Mouse (Mus musculus) hindlimb bud, embryonic 11.5 days (tissue): ENCODE measurements at regions not wholly inside any gene's neighbourhood (a gene's known extent, or its start where the extent isn't known, plus 50 kb on each side); places are given as distances from the start of the nearest gene placed in this dataset.

Experiments
- DNase-seq: peaks from one replicate; pipeline ENCODE4 v3.0.0-alpha.2; 2012; ENCODE audit warnings: low read depth, low spot score; ENCODE audit errors: extremely low spot score

DNA sequence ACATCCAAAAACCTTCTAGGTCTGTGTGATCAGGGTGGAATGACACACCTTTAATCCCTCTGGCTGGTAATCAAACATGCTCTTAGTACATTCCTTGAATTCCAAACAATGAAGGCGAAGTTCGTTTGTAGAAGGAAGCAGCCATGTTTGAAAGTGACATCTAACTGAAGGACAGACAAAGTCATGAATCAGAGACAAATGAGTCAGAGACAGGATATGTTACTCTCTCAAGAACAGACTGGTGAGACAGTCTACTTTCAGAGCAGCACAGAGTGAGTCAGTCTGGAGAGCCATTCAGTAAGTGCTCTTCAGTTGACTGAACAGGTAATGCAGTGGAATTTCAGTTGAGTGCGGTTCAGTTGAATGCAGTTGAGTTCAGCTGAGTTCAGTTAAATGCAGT lies 150.4 kb downstream of the Cpe start:
- DNase-seq: no peak

DNA sequence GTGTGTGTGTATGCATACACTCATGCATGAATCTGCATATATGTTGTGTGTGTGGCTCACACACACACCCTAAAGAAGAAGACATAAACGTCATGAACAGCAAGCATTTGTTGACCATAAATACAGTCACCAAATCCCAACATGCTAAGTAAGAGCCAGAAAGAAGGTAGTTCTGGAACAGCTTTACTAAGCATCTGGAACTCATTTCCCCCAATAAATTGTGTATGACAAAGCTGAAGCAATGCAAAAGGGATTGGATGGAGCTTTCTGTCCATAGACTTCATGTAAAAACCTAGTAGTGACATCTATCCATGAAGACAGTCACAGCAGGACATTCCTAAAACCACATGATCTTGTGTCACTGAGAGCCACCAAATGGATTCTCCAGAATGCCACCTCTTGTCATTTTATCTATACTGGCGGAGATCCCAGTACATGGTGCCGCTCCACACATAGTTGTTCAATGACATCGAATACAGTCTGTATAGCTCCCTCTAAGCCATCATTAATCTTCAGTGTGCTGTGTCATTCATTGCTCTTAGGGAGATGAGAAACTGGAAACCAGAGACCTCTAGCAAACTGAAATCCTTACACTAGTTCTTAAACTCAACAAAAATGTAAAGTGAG lies 152.9 kb downstream of the Cpe start:
- DNase-seq: no peak

DNA sequence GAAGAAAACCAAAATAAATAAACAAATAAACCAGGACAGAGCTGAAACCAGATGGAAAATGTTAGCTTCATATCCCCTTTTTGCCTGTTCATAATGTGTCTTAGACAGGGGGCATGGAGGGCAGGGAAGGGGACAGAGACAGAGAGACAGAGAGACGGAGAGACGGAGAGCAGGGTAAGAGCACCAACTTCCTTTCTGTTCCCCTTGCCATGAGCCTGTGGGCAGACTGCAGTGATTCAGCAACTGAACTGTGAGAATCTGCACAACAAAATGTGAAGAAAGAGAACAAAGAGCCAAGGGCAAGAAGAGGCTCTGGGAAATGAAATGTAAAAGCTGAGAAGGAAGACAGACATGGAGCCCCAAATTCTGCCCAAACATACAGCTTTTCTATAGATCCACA lies 161.1 kb downstream of the Cpe start:
- no peak for DNase-seq

DNA sequence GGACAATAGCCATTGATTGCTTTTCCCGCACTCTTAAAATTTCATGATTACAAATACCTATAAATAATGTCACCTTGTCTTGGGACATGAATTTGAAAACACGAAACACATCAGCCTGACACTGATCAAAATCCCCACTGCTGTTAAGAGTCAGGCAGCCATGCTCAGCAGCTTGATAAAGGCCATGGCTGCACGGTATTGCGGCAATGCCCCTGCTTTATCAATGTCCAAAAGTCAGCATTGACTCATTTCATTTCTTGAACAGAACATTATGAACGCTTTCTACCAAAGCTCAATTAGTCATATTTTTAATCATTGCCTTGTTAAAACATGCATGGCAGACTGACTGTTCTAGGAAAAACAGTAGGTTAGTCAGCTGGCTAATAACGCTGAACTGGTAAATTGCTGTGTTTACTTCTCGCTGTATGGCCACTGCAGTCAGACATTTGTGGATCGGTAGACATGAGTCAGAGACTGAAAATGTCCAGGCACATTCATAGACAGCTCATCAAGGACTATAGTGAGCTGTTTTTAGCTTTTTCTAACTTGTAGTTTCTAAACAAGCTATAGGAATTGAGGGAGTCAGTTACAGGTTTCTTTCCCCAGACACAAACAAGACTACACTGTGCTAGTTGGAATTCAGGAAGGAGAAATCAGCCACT lies 170.3 kb downstream of the Cpe start:
- no peak for DNase-seq

DNA sequence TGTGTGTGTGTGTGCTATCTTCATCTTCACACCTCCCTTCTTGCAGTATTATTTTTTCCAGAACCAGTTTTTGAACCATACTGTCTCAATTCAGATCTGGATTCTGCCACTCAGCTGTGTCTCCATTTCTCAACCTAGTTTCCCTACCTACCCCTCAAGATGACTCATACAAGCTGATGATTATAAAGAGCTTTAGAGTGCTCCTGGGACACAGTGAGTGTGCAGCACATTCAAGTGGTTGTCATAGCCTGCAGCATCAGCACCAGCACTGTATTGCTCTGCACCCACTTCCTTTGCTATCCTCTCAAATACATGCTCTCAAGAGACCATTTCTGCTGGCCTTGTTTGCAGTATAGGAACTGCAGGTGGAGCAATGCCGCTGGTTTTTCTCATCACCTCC lies 173.2 kb downstream of the Cpe start:
- DNase-seq: no peak

DNA sequence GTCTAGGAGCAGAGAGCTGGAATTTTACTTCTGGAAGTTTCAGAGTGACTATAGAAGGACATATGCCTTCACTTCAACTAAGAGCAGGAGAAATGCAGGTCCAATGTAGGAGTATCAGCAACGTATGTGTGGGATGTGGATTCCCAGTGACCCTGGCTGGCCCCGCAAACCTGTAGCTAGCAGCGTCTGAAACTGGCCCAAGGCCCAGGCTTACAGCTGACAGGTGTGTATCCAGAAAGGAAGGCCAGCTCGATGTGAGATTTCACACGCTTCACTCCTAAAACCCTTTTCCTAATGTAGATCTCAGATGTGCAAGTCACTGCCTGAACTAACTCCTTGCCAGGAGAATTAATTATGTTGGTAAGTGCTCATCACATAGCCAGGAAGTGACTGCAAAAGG lies 176.9 kb downstream of the Cpe start:
- DNase-seq: no peak

DNA sequence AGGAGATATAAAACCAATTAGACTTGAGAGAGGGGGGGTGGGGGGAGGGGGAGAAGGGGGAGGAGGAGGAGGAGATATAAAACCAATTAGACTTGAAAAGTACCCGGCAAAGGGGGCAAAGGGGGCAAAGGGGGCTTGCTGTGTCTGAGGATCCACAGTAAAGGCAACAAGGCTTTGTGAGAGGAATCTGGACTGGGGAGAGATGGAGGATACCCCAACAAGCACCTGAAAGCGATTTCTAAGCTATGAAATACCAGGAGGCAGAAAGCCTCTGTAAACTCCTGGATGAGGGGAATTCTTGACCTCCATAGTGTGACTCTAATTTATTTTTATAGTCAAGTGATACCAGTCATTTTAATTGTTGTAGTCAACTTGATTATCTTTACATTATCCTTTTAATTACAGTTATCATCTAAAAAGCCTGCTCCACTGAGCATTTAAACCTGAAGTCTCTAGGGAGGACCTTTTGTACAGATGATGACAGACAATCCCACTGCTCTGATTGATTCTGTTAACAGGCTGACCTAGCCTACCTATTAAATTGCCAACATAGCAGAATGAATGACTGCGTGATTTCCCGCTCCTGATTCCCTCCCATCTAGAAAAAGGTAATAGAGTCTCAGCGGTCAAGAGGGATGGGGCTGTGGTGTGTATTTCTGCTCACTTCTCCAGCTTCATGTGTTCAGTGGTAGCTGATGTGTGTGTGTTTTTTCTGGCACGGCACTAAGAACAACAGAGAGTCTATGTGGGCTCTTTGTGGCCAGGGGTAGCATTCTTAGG lies 195.4 kb downstream of the Cpe start:
- no peak for DNase-seq

DNA sequence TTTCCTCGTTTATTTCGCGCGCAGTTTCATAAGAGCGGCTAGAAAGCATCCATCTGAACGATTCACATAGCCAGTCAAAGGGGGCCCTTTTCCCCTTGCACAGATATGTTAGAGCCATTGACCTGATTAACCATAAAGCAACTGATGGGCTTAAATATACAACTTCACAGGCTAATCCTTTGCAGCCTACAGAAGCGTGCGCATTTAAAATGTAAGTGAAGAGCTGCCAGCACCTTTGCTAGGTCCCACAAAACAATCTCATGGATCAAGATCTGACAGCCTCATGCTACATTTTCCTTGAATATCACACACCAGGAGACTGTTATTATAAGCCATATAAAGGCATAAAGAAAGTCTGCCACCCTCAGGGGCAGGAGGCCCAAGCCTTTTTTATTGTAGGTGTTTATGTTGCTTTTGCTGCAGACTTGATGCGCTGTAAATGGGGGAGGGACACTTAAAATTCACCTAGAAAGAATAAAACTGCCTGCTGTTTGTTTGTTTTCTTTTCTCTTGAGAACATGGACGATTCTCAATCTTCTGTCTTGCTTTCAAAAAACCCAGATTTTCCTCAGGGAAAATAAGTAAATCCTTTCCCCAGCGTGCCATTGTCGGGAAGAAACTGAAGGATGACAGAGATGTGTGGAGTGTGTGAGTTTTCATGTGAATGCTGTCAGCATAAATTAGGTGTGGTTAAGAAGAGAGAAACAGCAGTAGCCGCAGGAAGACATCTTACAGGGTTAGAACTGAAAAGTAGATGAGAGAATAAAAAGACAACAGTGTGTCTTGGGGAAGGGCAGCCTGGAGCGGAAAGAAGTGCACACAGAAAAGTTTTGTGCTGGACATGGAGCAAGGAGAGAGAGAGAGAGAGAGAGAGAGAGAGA lies 196.3 kb downstream of the Cpe start:
- DNase-seq: no peak

DNA sequence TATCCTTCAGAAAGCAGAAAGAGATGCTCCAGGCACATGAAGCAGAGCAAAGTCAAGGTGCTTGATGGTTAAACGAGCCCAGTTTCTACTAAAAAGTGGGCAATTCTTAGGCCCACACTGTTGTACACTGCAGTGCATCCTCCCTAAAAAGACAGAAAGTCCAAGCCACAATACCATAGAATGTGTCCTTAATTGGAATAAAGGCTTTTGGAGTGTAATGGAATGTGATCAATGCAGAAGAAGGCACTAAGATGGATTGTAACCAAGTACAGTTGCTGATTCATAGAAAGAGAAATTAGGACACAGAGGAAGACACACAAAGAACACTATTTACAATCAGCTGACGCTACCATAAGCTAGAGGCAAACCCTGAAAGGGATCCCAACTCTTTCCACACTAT lies 201.3 kb downstream of the Cpe start:
- DNase-seq: no peak

DNA sequence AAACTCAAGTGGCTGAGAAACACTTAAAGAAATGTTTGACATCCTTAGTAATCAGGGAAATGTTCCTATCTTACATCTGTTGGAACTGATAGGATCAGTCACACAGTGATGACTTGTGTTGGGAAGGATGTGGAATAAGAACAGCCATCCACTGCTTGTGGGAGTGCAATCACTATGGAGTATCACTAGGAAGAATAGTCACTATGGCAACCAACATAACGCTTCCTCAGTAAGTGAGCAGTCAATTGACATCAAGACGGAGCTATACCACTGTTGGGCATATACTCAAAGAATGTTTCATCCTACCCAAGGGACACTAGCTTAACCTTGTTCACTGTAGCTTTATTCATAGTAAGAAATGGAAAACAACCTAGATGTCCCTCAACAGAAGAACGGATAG lies 204.8 kb downstream of the Cpe start:
- DNase-seq: no peak

DNA sequence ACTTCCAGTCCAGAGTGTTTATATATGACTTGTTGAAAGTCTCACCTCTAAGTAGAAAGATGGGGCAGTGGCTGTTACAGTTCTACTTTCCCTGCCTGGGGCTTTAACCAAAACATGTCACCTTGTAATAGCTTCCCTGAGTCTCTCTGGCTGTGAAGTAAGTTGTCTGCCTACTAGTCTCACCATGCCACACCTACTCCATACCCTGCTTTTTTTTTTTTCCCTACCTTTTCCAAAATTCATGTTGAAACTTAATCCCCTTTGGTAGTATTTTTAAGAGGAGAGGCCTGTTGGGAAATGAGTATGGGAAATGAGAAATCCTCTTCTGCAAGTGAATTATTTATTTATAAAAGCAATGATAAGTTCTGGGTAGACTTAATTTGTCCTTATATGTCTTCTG lies 219.6 kb downstream of the Cpe start:
- DNase-seq: no peak

DNA sequence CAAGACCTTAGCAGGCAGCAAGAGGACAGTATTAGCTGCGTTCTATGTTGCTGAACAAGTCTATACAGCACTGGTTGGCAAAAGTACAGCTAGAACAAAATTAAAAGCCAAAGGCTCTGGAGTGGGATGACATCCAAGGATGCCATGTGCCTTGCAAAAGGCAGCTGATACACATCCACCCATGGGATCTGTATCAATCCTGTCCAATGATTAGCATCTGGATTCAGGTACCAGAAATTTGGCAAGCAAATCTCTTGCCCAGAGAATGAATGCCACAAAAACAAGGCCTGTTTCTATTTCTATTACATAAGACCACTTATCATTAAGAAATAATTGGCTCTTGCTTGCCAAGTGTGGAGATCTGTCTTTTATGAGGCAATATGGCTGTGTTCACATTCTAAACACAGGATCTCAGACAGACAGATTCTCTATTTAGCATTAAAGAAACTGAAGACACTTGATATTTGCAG lies 220.0 kb downstream of the Cpe start:
- DNase-seq: no peak

DNA sequence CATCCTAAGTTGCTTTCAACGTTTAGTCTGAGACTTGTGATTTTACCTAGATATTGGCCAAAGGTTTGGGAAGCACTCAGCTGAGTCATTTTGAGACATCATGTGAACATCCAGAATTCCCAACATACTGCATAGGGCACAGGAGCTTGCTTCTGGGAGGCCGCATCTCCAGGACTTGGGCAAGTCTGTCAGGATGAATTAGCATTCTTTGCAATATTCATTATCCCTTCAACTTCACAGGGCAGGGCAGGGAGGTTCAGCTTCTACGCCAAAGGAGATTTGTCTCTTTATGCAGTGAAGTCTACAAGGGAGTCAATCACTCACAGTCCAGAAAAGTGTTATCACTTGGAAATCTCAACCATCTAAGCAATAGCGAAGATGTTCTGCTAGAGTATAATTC lies 231.7 kb downstream of the Cpe start:
- no peak for DNase-seq

DNA sequence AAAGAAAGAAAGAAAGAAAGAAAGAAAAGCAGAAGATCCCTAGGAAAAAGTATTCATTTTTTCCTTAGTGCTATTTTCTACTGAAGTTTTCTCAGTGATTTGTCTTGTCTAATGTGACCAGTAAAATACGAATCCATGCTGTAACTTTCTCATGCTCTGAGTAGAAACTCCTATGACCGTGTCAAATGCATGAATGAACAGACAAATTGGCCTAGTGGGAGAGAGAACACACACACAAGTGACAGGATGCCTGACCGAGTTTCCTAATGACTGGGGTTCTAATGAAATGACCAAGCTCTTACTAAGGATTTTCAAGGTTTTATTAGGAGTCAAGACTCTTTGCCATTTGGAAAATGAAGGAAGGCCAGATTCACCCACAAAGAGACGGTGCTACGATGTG lies 235.9 kb downstream of the Cpe start:
- DNase-seq: no peak

DNA sequence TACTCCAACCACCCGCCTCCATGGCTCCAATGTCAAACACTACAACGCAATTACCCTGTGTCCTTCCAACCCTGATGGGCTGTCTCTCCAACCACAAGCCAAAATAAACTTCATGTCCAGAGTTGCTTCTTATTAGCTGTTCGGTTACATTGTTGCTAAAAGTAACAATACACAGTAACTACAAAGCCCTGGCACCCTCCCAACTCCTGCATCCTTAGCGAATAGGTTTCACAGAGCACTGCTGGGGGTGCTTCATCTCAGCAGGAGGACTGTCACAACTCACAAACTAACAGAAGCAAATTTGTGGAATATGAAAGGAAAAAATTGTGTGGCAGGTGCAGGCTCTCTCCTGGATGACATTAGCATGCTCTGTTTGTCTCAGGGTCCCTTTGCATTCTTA lies 238.1 kb downstream of the Cpe start:
- no peak for DNase-seq

DNA sequence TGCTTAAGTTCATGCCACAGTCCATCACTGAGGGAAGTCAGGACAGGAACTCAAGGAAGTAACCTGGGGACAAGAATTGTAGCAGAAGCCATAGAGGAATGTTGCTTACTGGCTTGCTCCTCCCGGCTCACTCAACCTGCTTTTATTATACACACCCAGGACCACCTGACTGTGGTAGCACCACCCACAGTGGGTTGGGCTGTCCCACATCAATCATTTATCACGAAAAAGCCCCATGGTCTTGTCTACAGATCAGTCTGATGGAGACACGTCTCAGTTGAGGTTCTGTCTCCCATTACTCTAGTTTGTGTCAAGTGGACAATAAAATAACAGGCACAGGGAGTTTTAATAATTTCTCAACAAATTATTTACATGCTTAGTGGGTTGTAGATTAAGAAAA lies 239.3 kb upstream of the Tll1 start:
- DNase-seq: no peak

DNA sequence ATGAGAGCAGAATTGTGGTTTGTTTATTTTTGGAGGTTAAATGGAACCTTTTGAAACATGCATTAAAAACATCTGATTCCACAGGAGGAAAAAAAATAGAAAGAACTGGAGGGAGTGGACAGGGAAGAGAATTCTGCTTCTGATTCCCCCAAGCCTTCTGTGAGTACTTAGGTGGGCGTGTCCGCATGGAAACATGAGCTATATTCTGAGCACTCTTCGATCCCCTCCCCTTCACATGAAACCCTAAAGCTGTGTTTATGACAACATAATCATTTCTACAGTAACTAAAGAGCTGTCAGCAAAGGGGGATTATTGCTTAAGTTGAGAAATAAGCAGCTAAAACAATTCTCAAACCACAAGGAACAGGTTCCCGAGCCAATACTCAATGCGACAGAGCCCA lies 238.4 kb upstream of the Tll1 start:
- DNase-seq: no peak

DNA sequence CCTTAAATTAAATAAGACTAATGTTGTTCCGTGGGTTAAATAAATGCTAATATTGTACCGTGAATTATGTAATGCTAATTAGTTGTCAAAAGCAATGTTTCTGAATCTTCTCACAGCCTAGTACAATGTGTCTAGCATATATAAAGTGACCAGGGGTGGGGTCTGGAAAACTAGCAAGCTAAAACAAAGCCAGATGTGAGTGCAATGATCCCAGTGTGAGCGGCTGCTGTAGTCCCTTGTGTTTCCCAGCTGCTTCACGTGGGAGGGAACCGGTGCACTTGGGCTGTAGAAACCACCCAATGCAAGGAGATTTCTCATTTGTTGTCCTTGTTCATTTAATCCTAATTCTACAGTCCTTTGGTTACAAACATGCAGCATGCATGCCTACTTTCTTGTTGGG lies 232.4 kb upstream of the Tll1 start:
- DNase-seq: peak; percentile 61

DNA sequence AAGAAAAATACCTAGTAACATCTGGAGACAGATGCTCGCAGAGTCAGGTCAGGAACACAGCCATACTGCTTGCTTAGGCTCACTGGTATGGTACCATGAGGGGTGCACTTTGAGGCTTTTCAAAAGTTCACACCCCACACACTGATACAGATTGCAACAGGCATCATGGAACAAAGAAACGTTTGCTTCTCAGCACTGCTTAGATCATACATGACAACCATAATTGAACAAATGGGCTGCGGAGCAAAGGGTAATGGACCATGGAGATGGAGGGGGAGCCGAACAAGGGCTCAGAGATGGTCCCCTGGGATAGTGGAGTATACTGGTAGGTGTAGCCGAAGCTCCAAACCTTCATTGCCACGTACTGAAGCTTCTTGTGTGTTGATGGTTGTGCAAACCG lies 228.6 kb upstream of the Tll1 start:
- no peak for DNase-seq

DNA sequence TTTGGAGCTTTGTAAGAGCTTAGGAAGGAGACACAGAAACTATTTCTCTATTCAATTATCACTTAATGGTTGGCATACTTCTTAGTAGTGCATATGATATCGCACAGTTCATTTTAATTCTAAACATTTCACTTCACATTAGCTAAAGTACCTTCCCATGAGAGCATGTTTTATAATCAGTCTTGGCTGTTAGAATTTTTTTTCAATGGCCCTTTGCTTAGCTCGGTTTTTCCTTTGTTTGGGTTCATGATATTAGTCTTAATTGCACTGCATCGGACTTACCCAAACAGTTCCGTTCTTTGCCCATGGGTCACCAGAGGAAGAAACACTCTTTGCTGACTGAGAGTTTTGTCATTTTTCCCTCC lies 216.8 kb upstream of the Tll1 start:
- no peak for DNase-seq

DNA sequence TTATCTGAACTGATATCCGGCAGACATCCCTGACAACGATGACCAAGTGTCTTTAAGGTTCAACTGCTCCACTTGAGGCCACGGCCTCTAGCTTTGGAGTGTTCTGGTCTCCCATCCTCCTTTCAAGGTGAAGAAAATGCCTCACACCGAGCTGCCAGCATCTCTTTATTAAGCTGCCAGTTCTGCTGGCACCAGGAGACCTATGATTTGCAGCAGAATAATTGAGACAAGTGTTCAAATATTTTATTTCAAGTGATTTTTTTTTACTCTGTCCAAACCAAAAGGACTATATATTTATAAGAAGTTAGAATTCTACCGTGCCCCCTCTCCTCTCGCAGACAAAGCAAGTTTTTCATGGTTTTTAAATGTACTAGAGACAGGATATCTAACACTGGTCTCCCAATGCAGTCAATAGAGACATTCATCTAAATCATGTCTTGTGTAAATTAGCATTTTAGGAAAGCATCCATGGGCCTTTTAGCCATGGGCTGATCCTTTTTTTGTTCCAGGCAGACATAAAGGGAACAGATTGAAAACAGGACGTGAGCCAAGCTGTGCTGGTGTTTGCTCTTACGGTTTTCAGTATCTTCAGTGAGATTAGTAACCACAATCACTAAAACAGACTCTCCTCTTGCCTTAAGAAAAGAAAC lies 216.3 kb upstream of the Tll1 start:
- DNase-seq: no peak
